Mouse (Mus musculus) embryo, embryonic 11.5 days (tissue): ENCODE data around the gene Slc7a6.
A peak's percentile ranks its signal among the peaks of the same experiment; 100 is the strongest.
"Not testable (repeated sequence)": the region's sequence is repeated elsewhere in the genome, so short reads cannot be mapped to it uniquely, and the experiment has no call there.

Experiments used
- DNase-seq: peaks from one replicate; pipeline ENCODE4 v3.0.0-alpha.2; 2012; ENCODE audit warnings: low read depth, low spot score

Slc7a6 gene

GRCm38 (mm10) chr8:106186394-106186793, 17.7 kb downstream of the Slc7a6 start:
- DNase-seq: no peak

- no peak for DNase-seq
Measured at GRCm38 (mm10) chr8:106189162-106189561, 20.5 kb downstream of the Slc7a6 start.

- DNase-seq: no peak
Measured at GRCm38 (mm10) chr8:106191639-106192038, 23.0 kb downstream of the Slc7a6 start.

- no peak for DNase-seq
Measured at GRCm38 (mm10) chr8:106193162-106193561, 24.5 kb downstream of the Slc7a6 start.

DNA sequence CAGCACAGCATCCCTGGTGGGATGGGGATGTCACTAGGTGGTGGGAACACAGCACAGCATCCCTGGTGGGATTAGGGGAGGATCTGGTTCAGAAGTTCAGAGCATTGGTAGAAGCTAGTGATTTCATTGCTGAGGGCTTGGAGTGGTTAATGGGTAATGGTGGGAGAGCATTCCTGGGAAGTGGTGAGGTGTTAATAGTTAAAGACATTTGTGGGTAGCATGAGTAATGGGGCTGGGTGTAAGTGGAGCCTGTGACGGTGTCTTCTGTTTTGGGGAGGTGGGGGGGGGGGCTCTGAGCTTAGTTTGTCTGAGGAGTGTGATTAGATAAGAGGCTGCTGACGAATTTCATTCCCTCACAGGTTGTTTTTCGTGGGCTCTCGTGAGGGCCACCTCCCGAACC, 25.4 kb downstream of the Slc7a6 start:
- no peak for DNase-seq

DNA sequence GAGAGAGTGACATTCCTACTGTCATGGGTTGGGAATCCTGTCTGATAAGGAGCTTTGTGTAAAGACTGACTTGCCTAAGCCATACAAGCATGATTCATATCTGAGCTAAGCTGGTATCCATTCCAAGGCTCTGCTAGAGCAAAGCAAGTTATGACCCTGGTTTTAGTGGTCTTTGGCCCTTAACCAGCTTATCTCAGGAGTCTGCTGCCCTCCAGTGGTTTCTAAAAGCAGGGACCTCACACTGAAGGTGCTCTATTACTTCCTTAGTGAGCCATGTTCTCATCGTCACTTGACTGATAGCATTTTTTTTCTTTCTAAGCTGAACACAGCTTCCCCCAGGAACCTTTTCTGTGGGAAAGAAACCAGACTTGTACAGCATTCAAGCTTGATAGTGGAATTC, 30.1 kb downstream of the Slc7a6 start:
- DNase-seq: peak; percentile 24

DNA sequence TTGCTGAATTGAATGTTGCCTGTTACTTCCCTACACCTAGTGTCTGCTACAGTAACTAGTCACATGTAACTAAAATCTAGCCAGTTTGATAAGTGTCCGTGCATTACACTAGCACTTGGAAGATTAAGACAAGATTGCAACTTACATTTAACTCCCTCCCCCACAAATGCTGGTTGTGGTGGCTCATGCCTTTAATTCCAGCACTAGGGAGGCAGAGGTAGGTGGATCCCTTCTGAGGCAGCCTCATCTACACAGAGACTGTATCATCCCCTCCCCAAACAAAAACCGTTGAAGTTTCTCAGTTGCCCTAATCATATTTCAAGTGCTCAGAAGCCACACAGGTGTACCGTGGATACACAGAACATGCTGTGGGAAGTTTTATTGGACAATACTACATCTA, 30.9 kb downstream of the Slc7a6 start:
- not testable (repeated sequence) for DNase-seq

DNA sequence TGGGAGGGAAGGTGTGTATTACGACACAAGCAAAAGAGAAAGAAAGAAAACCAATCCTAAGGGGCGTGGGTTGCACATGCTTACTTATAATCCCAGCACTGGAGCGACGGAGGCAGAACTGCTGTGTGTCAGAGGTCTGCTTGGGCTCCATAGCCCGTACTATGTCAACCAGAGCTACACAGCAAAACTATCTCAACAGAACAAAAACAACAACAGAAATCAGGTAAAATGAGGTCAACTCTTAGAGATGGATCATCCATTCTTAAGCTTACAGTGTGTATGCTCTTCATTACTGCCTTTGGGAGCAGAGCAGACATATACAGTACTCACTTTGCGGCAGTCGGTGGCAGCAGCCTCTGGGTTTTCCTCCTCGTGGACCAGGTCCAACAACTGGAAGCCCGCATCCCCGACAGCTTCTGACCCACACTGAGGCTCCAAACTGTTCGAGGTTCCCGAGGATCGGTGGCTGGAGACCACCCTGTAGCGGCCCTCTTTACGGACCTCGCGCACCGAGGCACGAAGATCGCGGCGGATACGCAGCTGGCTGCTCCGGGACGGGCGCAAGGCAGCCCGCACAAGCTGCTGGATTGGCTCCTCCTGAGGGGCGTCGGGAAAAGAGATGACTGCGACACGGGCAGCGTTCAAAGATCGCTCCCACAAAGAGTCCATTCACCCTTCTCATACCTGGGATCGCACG, 41.5 kb downstream of the Slc7a6 start:
- no peak for DNase-seq

DNA sequence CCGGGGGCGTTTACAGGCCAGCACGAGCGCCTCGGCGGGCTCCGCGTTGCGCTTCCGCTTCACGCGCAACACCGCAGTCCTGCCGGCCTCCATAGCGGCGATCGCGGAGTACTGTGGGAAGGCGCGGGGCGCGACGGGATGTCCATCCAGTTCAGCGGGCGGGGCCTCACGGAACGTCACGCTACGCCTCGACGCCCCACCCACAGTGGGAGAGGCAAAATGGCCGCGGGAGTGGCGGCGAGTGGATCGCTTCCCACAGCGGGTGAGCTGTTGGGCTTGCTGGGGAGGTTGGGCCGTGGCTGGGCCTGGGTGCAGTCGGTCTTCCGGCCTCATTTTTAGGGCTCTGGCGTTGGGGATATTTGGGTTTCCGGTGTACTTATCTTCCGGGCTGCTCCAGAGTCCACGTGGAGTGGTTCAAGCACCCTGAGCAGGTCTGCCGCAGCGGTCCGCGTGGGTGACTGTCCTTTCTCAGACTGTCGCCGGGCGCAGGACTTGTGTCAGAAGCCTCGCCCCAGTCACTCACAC, 42.2 kb downstream of the Slc7a6 start, which contains the start of the genes Slc7a6os and Prmt7:
Slc7a6os (minus strand) TSS at position 115 of the 525 bp plus-strand sequence.
Prmt7 (plus strand) TSS at position 116 of the 525 bp plus-strand sequence.
- DNase-seq: peak; percentile 92

- no peak for DNase-seq
Measured at GRCm38 (mm10) chr8:106211421-106211820, 42.8 kb downstream of the Slc7a6 start.

- DNase-seq: no peak
Measured at GRCm38 (mm10) chr8:106213959-106214358, 45.3 kb downstream of the Slc7a6 start.

DNA sequence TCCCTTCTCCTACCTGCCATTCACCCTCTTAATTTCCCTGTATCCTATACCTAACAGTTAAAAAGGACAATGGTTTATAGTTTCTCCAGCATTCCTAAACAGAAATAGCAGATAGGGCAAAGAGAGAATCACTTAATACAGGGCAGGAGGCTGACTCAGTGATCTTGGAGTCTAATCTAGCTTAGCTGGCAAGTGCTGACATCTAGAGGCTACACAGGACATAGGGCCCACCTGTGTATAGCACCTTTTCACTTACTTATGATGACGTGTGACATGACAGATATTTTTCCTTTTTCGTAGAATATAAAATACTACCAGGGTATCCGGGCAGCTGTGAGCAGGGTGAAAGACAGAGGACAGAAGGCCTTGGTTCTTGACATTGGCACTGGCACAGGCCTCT, 51.0 kb downstream of the Slc7a6 start:
- DNase-seq: no peak

DNA sequence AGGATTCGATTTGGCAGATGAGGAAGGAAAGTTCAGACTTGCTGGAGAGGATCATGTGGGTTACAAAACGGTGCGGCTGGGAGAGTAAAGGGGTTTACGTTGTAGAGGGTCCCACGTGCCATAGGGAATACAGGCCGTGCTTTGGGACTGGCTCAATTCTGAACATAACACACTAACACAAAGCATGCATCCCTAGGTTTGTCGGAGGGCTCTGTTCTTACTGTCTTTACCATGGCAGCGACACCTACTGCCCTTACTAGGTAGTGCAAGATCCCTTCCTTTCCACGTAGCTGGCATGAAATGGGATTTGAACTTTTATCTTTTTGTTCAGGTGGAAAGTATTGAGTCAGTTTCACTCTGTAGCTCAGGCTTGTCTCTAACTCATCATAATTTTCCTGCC, 57.9 kb downstream of the Slc7a6 start:
- peak; percentile 41 for DNase-seq

- DNase-seq: no peak
Measured at GRCm38 (mm10) chr8:106231536-106231935, 62.9 kb downstream of the Slc7a6 start.

DNA sequence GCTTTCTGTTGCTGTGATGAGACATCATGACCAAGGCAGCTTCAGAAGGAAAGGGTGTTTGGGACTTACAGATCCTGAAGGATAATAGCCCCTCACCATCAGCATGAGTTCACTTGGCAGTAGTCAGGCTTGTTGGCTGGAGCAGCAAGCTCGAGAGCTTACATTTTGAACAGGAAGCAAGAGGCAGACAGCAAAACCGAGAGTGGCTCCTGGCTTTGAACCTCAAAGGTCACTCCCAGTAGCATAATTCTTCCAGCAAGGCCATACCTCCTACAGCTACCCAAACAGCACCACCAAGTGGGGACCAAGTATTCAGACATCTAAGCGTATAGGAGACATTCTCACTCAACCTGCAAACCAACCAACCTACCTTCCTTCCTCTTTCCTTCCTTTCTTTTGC, 64.1 kb downstream of the Slc7a6 start:
- no peak for DNase-seq

DNA sequence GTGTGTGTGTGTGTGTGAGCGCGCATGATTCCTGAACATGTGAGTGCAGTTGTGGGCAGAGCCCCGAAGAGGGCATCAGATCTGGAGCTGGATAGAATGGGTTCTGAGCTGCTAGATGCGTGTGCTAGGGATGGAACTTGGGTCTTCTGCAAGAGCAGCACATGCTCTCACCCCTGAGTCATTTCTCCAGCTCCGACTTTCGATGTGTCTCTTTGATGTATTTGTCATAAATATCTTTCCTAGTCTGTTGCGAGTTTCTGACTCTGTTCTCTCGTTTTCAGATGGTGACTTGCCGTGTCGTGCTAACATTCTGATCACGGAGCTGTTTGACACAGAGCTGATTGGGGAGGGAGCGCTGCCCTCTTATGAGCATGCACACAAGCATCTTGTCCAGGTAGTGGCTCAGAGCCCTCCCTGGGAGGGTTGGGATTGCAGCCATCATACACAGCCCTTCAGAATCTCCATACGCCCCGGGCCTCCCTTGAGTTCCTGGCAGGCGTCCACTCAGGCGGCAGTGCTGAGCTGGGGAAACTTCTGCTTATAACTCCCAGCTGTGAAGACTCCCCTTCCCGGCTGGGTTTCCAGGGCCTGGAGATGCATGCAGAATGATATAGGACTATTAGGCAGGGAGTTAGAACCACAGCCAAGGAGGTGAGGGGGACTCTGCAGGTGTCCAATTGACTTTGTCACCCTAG, 66.1 kb downstream of the Slc7a6 start:
- no peak for DNase-seq

DNA sequence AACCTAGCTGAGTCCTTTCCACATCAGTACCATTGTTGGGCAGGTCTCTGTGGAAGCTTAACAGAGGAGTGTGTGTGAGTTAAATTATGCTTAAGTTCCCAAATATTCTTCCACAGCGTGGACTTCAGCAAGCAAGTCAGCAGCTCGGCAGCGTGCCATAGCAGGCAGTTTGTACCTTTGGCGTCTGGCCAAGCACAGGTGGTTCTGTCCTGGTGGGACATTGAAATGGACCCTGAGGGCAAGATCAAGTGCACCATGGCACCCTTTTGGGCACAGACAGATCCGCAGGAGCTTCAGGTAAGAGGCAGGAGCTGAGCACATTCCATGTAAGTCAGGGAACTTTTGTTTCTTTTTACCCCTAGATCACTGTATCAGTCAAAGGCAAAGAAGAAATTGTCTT, 68.4 kb downstream of the Slc7a6 start:
- no peak for DNase-seq
